Comparison of ENCODE assay signal across 20 mouse cellular contexts in the genomic region with DNA sequence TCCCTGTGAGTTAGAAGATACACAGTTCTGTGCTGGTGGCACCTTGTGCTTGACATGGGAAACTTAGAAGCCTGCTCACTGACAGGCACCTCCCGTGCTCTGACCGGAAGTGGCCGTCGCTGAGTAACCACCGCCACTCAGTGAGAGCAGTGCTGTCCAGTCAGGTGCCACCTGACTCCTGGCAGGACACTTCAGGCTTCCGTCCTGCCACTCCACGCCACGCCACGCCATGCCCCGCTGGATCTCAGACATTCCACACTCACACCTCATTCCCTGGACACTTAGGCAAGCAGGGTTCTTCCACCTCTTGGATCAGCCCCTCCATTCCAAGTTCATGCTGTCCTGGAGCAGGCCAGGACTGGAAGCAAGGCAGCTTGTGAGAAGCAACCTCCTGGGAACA. TPM values are rescaled to one million over a fixed set of nuclear protein-coding genes. Genes with fewer than 3 reads are reported as not detected.
A peak's percentile ranks its signal among the peaks of the same experiment; 100 is the strongest.
DNase-seq lines count a peak whose midpoint lies in the region; ATAC-seq and TF ChIP-seq lines count a peak whose summit lies in the region.
"Had no signal": no experiment of that assay in that cellular context is flagged by ENCODE, and none has a peak within 500 bp of the region (broad histone marks: within the 10 kb centered on the region; RNA-seq: fewer than 3 reads in every experiment).

No protein-coding gene starts in this region.

- H3K36me3 ChIP-seq in kidney, embryonic 15.5 days = peaks cover 70% of the 10 kb centered on the region
- peaks cover 42% of the 10 kb centered on the region for H3K36me3 ChIP-seq in midbrain, embryonic 15.5 days (replicated peaks)
- H3K36me3 ChIP-seq in midbrain, postnatal 0 days (ENCODE audit: insufficient read depth, low read length) = peaks cover 58% of the 10 kb centered on the region

- DNase-seq in kidney, adult 9 months = no peak
- peak; percentile 68 to 83 for DNase-seq in lung, adult 18-20 months
- DNase-seq in lung, postnatal 14 days = peak; percentile 37
- DNase-seq in layer of hippocampus, adult 2 months (ENCODE audit: low spot score in 2 of 2) = no peak
- no peak for DNase-seq in midbrain, postnatal 0 days (ENCODE audit: low spot score)
- DNase-seq: cerebellum, adult 2 months; gastrocnemius, adult 2 months; layer of hippocampus, postnatal 36 days; right cerebral cortex, postnatal 4 days; thymus, postnatal 14 days had no signal

- no peak overlapping the region for H3K4me2 ChIP-seq in kidney, embryonic 15.5 days
- no peak overlapping the region for H3K4me2 ChIP-seq in midbrain, embryonic 15.5 days
- H3K4me2 ChIP-seq in midbrain, postnatal 0 days (ENCODE audit: low read depth, low read length, poor library complexity, severe bottlenecking) = no peak overlapping the region
- H3K4me2 ChIP-seq: heart, embryonic 13.5 days had no signal

- TF ChIP-seq CTCF in layer of hippocampus, adult 2 months (conservative IDR thresholded peaks at IDR 0.05) = no peak
- no peak for TF ChIP-seq CTCF in midbrain, postnatal 0 days (IDR thresholded peaks at IDR 0.05)

- H3K4me1 ChIP-seq in kidney, embryonic 15.5 days = no peaks in the 10 kb centered on the region
- no peaks in the 10 kb centered on the region for H3K4me1 ChIP-seq in midbrain, embryonic 15.5 days
- H3K4me1 ChIP-seq in midbrain, postnatal 0 days (ENCODE audit: insufficient read depth, low read length) = no peaks in the 10 kb centered on the region

- H3K27ac ChIP-seq in kidney, embryonic 15.5 days = no peak overlapping the region
- no peak overlapping the region; the same call in 1 of the 2 replicates for H3K27ac ChIP-seq in layer of hippocampus, adult 2 months
- no peak overlapping the region for H3K27ac ChIP-seq in midbrain, embryonic 15.5 days
- no peak overlapping the region for H3K27ac ChIP-seq in midbrain, postnatal 0 days (ENCODE audit: low read depth, low read length)
- H3K27ac ChIP-seq: forebrain, embryonic 10.5 days; gastrocnemius, adult 2 months; heart, embryonic 13.5 days; kidney, postnatal 0 days had no signal

- ATAC-seq in kidney, embryonic 15.5 days (replicated peaks; ENCODE audit: low FRiP score) = peak; percentile 31; the same call in 1 of the 2 replicates
- no peak for ATAC-seq in midbrain, embryonic 15.5 days (replicated peaks)
- ATAC-seq in midbrain, postnatal 0 days (ENCODE audit: low FRiP score) = no peak
- ATAC-seq: hindbrain, embryonic 16.5 days; intestine, postnatal 0 days had no signal

- no peak overlapping the region for H3K9ac ChIP-seq in kidney, embryonic 15.5 days
- no peak overlapping the region for H3K9ac ChIP-seq in midbrain, embryonic 15.5 days
- no peak overlapping the region for H3K9ac ChIP-seq in midbrain, postnatal 0 days (replicated peaks; ENCODE audit: low read length, poor library complexity, severe bottlenecking)
- H3K9ac ChIP-seq: heart, embryonic 13.5 days had no signal

- no peak overlapping the region for H3K4me3 ChIP-seq in kidney, embryonic 15.5 days (replicated peaks)
- no peak overlapping the region for H3K4me3 ChIP-seq in layer of hippocampus, adult 2 months
- H3K4me3 ChIP-seq in midbrain, embryonic 15.5 days = no peak overlapping the region
- no peak overlapping the region for H3K4me3 ChIP-seq in midbrain, postnatal 0 days (ENCODE audit: low read depth, low read length)
- H3K4me3 ChIP-seq: forebrain, embryonic 10.5 days; gastrocnemius, adult 2 months; heart, embryonic 13.5 days; megakaryocyte, embryonic 14.5 days had no signal

- no peaks in the 10 kb centered on the region for H3K27me3 ChIP-seq in kidney, embryonic 15.5 days
- no peaks in the 10 kb centered on the region for H3K27me3 ChIP-seq in midbrain, embryonic 15.5 days (replicated peaks)
- no peaks in the 10 kb centered on the region for H3K27me3 ChIP-seq in midbrain, postnatal 0 days (ENCODE audit: insufficient read depth, low read length)
- H3K27me3 ChIP-seq: heart, embryonic 13.5 days; megakaryocyte, embryonic 14.5 days had no signal

- H3K9me3 ChIP-seq in kidney, embryonic 15.5 days (replicated peaks) = no peaks in the 10 kb centered on the region
- no peaks in the 10 kb centered on the region for H3K9me3 ChIP-seq in midbrain, embryonic 15.5 days
- no peaks in the 10 kb centered on the region for H3K9me3 ChIP-seq in midbrain, postnatal 0 days (ENCODE audit: low read length)
- H3K9me3 ChIP-seq: forebrain, embryonic 10.5 days; heart, embryonic 13.5 days; megakaryocyte, embryonic 14.5 days had no signal

- WGBS in kidney, embryonic 15.5 days = 88% methylated on average over 10 of the region's 10 CpGs
- 96% methylated on average over 10 of the region's 10 CpGs for WGBS in midbrain, embryonic 15.5 days
- WGBS in midbrain, postnatal 0 days = 93% methylated on average over 10 of the region's 10 CpGs

RNA-seq across cellular contexts. Expression of a gene that starts 32.1 kb away (rescaled TPM):
- polyA plus RNA-seq in kidney, embryonic 15.5 days (2015; fragmentation: Nextera tagmentation; extraction: Ambion mirVana) = 1.6 and 1.9 TPM in 2 replicates
- under 1 TPM; 0.29 to 0.31 TPM for total RNA-seq in layer of hippocampus, adult 2 months (2021)
- 0.66 and 0.70 TPM in 2 replicates for polyA plus RNA-seq in midbrain, embryonic 15.5 days (2015; fragmentation: Nextera tagmentation; extraction: Ambion mirVana)
- total RNA-seq in midbrain, postnatal 0 days (2014; rRNA removed) = 0.57 and 0.99 TPM in 2 replicates
- polyA plus RNA-seq in midbrain, postnatal 0 days (2015; fragmentation: Nextera tagmentation; extraction: Ambion mirVana) = 0.28 and 0.42 TPM in 2 replicates
- total RNA-seq: granulocyte monocyte progenitor cell, adult 5-6 weeks; MEL had no signal

RNA-seq across cellular contexts. Expression of a gene that starts 46.4 kb away (rescaled TPM):
- 57.4 and 71.2 TPM in 2 replicates for polyA plus RNA-seq in kidney, embryonic 15.5 days (2015; fragmentation: Nextera tagmentation; extraction: Ambion mirVana)
- total RNA-seq in layer of hippocampus, adult 2 months (2021) = 10 to 100 TPM; 56.3 to 64.4 TPM
- 73.6 and 74.5 TPM in 2 replicates for polyA plus RNA-seq in midbrain, embryonic 15.5 days (2015; fragmentation: Nextera tagmentation; extraction: Ambion mirVana)
- total RNA-seq in midbrain, postnatal 0 days (2014; rRNA removed) = 36.8 and 42.7 TPM in 2 replicates
- polyA plus RNA-seq in midbrain, postnatal 0 days (2015; fragmentation: Nextera tagmentation; extraction: Ambion mirVana) = 54.3 and 59.1 TPM in 2 replicates

Comparison
In these comparisons a context has a peak if more than half of its experiments do, and no peak if none do; other contexts are left out.
1. DNase-seq: peak in lung, adult 18-20 months (2 of 2) and lung, postnatal 14 days (single experiment); none in kidney, adult 9 months (single experiment), layer of hippocampus, adult 2 months (0 of 2) and midbrain, postnatal 0 days (single experiment).